Mouse (Mus musculus): ENCODE measurements around the gene Mical2. TPM values are rescaled to one million over a fixed set of nuclear protein-coding genes. Genes with fewer than 3 reads are reported as not detected.

Gene Mical2
- polyA plus RNA-seq, 1 experiment = 58.2 TPM

DNA sequence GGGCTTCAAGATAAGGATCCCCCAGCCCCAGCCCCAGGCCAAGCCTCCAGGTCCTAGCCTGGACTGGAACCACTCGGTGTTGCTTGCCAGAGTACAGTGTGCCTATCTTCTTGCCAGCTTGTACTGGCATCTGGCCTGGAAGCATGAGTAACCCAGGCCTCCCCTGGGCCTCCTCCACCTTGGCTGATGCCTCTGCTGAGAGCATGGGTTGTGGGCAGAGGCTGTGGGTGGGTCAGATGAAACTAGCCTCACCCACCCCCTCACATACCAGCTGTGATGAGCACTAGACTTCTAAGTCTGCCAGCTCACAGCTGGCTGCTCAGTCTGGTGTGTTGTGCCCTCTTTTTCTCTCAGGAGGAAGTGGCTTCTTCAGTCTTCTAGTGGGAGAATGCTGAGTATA lies 90.6 kb downstream of the Mical2 start:
- 53% methylated on average over 1 of the region's 1 CpGs for WGBS
- no peak overlapping the region for H3K4me3 ChIP-seq (replicated peaks; ENCODE audit: extremely low read depth, low read depth, low read length)
- no peak for DNase-seq
- TF ChIP-seq POLR2A (IDR thresholded peaks at IDR 0.05; ENCODE audit: borderline replicate concordance, extremely low read depth, low read depth, low read length) = no peak
- no peak for TF ChIP-seq CTCF (IDR thresholded peaks at IDR 0.05; ENCODE audit: insufficient read depth, low read length)
- H3K4me1 ChIP-seq (ENCODE audit: control insufficient read depth, insufficient read depth, low read length) = peaks cover 17% of the 10 kb centered on the region

DNA sequence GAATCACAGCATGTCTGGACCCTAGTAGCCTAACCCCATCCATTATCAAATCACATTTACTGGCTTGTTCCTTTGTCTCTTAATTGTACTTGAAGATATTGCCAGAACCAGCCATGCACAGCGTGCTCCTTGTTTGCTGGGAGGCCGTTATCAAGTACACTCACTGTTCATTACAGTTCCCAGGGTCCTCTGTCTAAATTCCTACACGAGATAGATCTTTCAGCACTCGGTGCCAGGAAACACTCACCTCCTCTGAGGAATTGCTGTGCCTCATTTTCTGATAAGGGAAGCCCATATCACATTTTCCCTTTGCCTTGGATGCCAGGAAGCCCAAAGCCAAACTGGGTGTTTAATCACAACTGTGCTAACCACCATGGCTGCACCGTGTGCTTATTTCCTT lies 91.8 kb downstream of the Mical2 start:
- no peak for DNase-seq
- TF ChIP-seq POLR2A (IDR thresholded peaks at IDR 0.05; ENCODE audit: borderline replicate concordance, extremely low read depth, low read depth, low read length) (no peak), CTCF (IDR thresholded peaks at IDR 0.05; ENCODE audit: insufficient read depth, low read length) (no peak)
- Histone ChIP-seq H3K4me1 (ENCODE audit: control insufficient read depth, insufficient read depth, low read length) (peaks cover 12% of the 10 kb centered on the region), H3K4me3 (replicated peaks; ENCODE audit: extremely low read depth, low read depth, low read length) (no peak overlapping the region)
- WGBS = 47% methylated on average over 5 of the region's 5 CpGs

DNA sequence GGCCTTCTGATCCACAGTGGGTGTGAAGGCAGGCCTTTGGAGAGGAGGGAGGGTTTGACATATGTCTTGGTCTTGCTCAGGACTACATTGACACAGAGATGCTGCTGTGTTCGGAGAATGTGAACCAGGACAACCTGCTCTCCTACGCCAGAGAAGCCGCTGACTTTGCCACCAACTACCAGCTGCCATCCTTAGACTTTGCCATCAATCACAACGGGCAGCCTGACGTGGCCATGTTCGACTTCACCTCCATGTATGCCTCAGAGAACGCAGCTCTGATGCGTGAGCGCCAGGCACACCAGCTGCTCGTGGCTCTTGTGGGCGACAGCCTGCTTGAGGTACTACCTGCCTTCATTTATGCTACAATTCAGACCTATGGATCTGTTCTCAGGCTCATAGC lies 92.7 kb downstream of the Mical2 start:
- DNase-seq = no peak
- Histone ChIP-seq H3K4me3 (replicated peaks; ENCODE audit: extremely low read depth, low read depth, low read length) (no peak overlapping the region), H3K4me1 (ENCODE audit: control insufficient read depth, insufficient read depth, low read length) (peaks cover 5% of the 10 kb centered on the region; the same call in 1 of the 2 replicates)
- TF ChIP-seq POLR2A (IDR thresholded peaks at IDR 0.05; ENCODE audit: borderline replicate concordance, extremely low read depth, low read depth, low read length) (no peak), CTCF (IDR thresholded peaks at IDR 0.05; ENCODE audit: insufficient read depth, low read length) (no peak)
- 96% methylated on average over 11 of the region's 11 CpGs for WGBS

DNA sequence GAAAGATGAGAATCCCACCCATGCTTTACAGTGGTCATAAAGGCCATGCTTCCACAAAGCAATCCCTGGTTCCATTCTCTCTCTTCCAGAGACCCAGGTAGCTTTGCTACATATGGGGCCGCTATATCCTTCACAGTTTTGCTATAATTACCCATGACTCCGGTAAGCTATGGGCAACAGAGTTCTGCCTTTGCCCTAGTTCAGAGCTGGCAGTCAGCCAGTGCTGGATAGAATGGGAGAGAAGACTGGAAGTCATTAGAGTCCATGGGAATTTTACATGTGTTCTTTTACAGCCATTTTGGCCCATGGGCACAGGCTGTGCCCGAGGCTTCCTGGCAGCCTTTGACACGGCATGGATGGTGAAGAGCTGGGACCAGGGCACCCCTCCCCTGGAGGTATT lies 93.8 kb downstream of the Mical2 start:
- TF ChIP-seq CTCF (IDR thresholded peaks at IDR 0.05; ENCODE audit: insufficient read depth, low read length) (no peak), POLR2A (IDR thresholded peaks at IDR 0.05; ENCODE audit: borderline replicate concordance, extremely low read depth, low read depth, low read length) (no peak)
- DNase-seq = no peak
- no peak overlapping the region for H3K4me3 ChIP-seq (replicated peaks; ENCODE audit: extremely low read depth, low read depth, low read length)
- WGBS = 73% methylated on average over 4 of the region's 4 CpGs
- H3K4me1 ChIP-seq (ENCODE audit: control insufficient read depth, insufficient read depth, low read length) = peaks cover 3% of the 10 kb centered on the region; the same call in 1 of the 2 replicates

DNA sequence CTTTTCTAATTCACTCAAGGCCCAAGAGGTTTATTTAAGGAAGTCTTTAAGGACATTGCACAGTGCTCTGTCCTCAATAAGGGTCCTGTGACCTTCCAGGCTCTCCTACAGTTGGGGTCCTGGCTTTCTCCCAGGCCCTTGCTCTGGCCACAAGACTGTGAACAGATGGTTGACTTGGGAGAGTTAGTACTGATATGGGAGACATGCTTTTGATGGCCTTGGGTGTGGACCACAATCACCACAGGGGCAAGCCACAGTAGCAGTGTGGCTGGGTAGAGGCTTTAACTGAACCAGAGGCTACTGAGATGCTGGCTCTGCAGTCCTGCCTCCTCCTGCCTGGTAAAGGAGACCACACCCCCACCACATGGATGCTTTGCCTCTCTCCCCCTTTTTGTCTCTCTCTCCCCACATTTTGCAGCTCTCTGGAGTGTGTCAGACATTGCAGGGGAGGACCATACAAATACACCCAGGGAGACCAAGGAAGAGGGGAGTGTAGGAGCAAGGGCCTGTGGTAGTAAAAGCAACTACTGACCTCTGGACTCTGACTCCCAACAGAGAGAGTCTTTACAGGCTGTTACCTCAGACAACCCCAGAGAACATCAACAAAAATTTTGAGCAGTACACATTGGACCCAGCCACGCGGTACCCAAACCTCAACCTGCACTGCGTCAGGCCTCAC lies 94.5 kb downstream of the Mical2 start:
- WGBS = 94% methylated on average over 3 of the region's 3 CpGs
- DNase-seq = no peak
- Histone ChIP-seq H3K4me3 (replicated peaks; ENCODE audit: extremely low read depth, low read depth, low read length) (no peak overlapping the region), H3K4me1 (ENCODE audit: control insufficient read depth, insufficient read depth, low read length) (peaks cover 3% of the 10 kb centered on the region; the same call in 1 of the 2 replicates)
- TF ChIP-seq CTCF (IDR thresholded peaks at IDR 0.05; ENCODE audit: insufficient read depth, low read length) (no peak), POLR2A (IDR thresholded peaks at IDR 0.05; ENCODE audit: borderline replicate concordance, extremely low read depth, low read depth, low read length) (no peak)

DNA sequence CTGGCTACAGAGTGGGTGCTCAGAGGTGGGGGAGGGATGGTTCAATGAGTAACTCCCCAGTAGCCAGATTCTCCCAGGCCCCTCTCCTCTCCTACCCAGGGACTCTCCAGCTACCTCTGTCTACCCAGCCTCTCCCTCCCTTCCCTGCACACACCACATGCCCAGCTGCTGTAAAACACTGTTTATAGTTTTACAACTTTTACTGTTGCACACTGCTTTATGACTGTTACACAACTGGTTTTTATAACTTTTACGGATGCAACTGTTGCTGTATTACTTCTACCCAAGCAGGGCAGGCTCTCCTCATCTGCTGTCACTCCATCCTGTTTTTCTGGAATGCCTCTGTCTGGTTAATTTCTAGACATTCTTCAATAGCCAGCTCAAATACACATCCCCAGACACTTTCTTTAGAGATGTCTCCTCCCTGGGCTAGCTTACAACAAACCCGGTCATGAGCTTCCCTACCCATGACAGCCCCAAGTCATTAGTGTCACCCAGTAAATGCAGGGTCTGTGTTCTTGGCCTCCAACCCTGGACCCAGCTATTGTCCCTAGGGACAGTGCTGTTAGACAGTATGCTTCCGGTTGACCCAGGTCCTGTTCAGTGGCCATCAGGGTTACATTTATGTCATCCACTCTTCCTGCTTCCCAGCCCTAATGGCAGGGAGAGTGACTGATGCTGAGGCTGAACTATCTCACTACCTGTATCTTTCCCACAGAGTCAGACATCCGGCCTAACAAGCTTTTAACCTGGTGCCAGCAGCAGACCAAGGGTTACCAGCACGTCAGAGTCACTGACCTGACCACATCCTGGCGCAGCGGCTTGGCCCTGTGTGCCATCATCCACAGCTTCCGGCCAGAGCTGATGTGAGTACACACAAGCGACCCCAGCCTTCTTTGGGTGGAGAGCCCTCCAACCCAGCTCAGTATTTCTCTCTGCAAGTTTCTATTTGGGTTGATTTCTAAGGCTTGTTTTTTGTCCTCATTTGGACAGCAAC lies 96.4 kb downstream of the Mical2 start:
- H3K4me3 ChIP-seq (replicated peaks; ENCODE audit: extremely low read depth, low read depth, low read length) = no peak overlapping the region
- WGBS = 77% methylated on average over 9 of the region's 9 CpGs
- no peaks in the 10 kb centered on the region for H3K4me1 ChIP-seq (ENCODE audit: control insufficient read depth, insufficient read depth, low read length)
- DNase-seq = no peak
- TF ChIP-seq POLR2A (IDR thresholded peaks at IDR 0.05; ENCODE audit: borderline replicate concordance, extremely low read depth, low read depth, low read length) = no peak
- TF ChIP-seq CTCF (IDR thresholded peaks at IDR 0.05; ENCODE audit: insufficient read depth, low read length) = no peak

DNA sequence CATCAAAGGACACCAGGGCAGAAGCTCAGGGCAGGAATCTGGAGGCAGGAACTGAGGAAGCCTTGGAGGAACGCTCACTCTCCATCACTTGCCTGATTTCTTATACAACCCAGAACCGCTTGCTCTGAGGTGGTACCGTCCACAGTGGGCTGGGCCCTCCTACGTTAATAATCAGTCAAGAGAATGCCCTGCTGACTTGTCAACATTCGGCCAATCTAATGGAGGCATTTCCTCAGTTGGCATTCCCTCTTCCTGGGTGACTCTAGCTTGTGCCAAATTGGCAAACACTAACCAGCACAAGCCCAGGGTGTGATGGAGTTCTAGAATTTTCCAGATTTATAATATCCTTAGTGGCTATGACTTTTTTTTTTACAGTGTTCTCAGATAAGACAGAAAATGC lies 98.9 kb downstream of the Mical2 start:
- 70% methylated on average over 5 of the region's 5 CpGs for WGBS
- no peak overlapping the region for H3K4me3 ChIP-seq (replicated peaks; ENCODE audit: extremely low read depth, low read depth, low read length)
- H3K4me1 ChIP-seq (ENCODE audit: control insufficient read depth, insufficient read depth, low read length) = no peaks in the 10 kb centered on the region
- no peak for TF ChIP-seq CTCF (IDR thresholded peaks at IDR 0.05; ENCODE audit: insufficient read depth, low read length)
- TF ChIP-seq POLR2A (IDR thresholded peaks at IDR 0.05; ENCODE audit: borderline replicate concordance, extremely low read depth, low read depth, low read length) = no peak
- no peak for DNase-seq

DNA sequence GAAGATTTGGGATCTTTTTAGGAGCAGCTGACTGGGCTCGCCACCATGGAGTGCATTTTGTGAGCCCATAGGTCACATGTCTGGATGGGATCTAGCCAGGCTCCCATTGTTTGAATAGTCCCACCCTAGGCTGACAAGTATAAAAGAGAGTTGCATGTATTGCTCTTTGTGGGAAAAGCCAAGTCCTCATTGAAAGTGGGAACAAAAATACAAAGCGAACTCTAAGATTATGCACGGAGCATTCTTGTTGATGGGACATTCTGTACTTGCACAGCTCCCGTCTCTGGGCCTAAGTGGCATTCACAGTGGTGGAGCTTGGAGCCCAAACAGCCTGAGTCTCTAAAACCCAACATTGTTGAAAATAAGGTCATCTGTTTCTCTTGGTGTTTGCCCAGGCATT lies 101.2 kb downstream of the Mical2 start:
- 52% methylated on average over 4 of the region's 4 CpGs for WGBS

DNA sequence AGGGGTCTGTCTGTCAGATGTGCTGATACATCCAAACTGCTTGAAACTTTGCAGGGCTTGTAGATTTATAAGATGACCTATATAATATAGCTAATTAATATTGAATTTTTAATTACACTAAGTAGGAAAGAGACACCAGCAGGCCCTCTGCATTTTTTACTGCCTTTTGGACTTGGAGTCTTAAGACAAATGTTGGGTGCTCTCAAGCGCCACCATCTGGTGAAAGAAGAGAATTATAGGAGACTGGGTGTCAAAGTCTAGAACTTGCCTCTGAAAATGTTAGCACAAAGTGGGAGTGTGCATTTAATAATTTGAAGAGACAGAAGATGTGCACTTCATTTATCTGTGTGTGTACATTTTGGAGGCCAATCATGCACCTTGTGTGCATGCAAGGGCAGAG lies 103.3 kb downstream of the Mical2 start:
- H3K4me3 ChIP-seq (replicated peaks; ENCODE audit: extremely low read depth, low read depth, low read length) = no peak overlapping the region
- H3K4me1 ChIP-seq (ENCODE audit: control insufficient read depth, insufficient read depth, low read length) = peaks cover 2% of the 10 kb centered on the region; the same call in 1 of the 2 replicates
- DNase-seq = no peak
- TF ChIP-seq POLR2A (IDR thresholded peaks at IDR 0.05; ENCODE audit: borderline replicate concordance, extremely low read depth, low read depth, low read length) (no peak), CTCF (IDR thresholded peaks at IDR 0.05; ENCODE audit: insufficient read depth, low read length) (0 out of 2 replicates have a peak, but pooled peaks have one; percentile 14)
- WGBS = 14% methylated on average over 1 of the region's 1 CpGs

More for the DNA sequence above, 101.2 kb downstream of the Mical2 start:
- Histone ChIP-seq H3K4me1 (ENCODE audit: control insufficient read depth, insufficient read depth, low read length) (peaks cover 2% of the 10 kb centered on the region; the same call in 1 of the 2 replicates), H3K4me3 (replicated peaks; ENCODE audit: extremely low read depth, low read depth, low read length) (no peak overlapping the region)
- no peak for TF ChIP-seq POLR2A (IDR thresholded peaks at IDR 0.05; ENCODE audit: borderline replicate concordance, extremely low read depth, low read depth, low read length)
- no peak for TF ChIP-seq CTCF (IDR thresholded peaks at IDR 0.05; ENCODE audit: insufficient read depth, low read length)
- DNase-seq = no peak

Data from lung, adult 2 months (tissue).